Mouse (Mus musculus): ENCODE measurements around the gene Lbhd2.

DNA sequence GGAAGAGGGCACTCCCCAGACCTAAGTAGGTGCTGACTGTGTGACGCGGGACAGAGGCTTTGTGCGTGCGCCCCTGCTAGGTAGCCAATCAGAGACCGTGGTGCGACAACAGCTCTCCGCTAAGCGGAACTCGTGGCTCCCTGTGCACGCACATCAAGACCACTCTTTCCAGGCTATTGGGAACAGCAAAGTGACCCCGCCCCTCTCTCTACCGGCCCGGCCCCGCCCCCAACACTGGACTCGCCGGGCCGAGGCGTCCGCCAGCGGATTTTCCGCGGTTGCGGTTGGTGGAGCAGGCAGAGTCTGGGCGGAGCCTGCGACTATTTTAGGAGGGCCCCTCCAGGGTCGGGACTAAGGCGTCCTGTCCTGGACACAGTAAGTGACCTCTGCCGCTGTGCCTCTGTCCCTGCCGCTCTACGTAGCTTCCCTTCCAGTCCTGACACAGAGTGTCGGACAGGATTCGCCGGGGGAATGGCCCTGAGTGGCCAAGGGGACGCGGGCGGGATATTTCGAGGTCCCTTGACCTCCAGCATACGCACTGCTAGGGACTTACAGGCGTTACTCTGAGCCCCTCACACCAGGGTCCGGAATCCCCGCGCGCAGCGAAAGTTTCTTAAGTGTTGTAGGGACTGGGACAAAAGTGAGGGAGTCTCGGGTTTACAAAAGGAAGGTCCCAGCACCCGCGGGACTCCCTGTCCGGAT, 35.9 kb downstream of the Lbhd2 start, which contains the start of gene Tnfaip2:
- TF ChIP-seq TBP (conservative IDR thresholded peaks at IDR 0.05; ENCODE audit: low read depth, low read length) (no peak), POLR2A (IDR thresholded peaks at IDR 0.05; ENCODE audit: low read depth, low read length) (0 out of 2 replicates have a peak, but pooled peaks have one; percentile 18), ZNF384 (IDR thresholded peaks at IDR 0.05; ENCODE audit: low read depth, low read length) (no peak)
